Mouse (Mus musculus) CD8-positive naive resting alpha-beta T cell, adult 57 days (primary cell): ENCODE data around the gene Gm8374. TPM values are rescaled to one million over a fixed set of nuclear protein-coding genes. Genes with fewer than 3 reads are reported as not detected.

Source experiments
- total RNA-seq: library from RNA; stranded (reverse); gene quantifications from one replicate; pipeline ENCODE4 v1.2.4, GENCODE M21; 2023

Gm8374 gene
- not detected for total RNA-seq

DNA sequence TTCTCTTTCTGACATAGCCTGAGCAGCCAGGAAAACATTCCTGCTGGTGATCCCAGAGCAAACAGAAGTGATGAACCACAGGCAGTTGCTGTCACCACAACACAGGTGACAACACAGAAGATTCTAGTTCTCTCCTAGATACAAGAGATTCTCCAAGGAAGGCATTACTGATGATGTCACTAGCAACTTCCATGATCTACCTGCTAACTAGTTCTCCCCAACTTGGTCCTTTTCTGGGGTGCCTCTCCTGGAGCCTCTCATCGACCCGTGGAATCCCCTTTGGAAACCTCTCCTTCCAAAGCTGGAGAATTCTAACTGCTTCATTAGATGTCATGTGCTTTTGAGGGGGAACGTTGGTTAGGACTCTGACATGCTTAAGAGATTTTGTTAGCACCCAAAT lies at the start of gene Gm8374:
TSS of gene Gm8374 (minus strand) at position 101 of the 400 bp plus-strand sequence.

DNA sequence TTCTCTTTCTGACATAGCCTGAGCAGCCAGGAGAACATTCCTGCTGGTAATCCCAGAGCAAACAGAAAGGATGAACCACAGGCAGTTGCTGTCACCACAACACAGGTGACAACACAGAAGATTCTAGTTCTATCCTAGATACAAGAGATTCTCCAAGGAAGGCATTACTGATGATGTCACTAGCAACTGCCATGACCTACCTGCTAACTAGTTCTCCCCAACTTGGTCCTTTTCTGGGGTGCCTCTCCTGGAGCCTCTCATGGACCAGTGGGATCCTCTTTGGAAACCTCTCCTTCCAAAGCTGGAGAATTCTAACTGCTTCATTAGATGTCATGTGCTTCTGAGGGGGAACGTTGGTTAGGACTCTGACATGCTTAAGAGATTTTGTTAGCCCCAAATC lies 32.6 kb downstream of the Gm8374 start, which contains the start of gene Gm5797:
TSS of gene Gm5797 (minus strand) at position 101 of the 400 bp plus-strand sequence.

DNA sequence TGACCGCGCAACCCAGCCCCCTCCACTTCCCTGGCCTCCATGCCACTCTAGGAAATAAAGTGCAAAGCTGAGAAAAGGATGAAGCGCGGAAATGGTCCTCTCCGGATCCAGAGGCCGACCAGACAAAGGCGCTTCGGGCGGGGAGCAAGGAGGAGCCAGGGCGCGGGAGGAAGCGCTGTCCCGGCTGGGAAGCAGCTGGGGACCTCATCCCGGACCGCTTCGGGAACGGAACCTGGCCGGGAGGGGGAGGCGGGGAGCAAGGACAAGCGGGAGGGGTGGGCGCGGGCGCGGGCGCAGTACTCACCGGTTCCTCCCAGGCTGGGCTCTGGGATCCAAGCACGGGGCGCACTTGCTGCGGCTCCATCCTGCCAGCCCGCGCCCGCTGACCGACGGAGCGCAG lies 50.3 kb downstream of the Gm8374 start, which contains the start of gene Gm3739:
TSS of gene Gm3739 (minus strand) at position 389 of the 400 bp plus-strand sequence.

Other genes with a start within 250 kb of the Gm8374 start
- not detected for gene Gm6676, start 239.7 kb downstream of the Gm8374 start, total RNA-seq
- gene Gm3512, start 190.6 kb downstream of the Gm8374 start, total RNA-seq: not detected
- gene Gm16434, start 170.6 kb downstream of the Gm8374 start, total RNA-seq: not detected
- gene Gm3727, start 100.4 kb downstream of the Gm8374 start, total RNA-seq: not detected
- 0.37 TPM for gene Gm3739, start 50.1 kb downstream of the Gm8374 start, total RNA-seq
- not detected for gene Gm5797, start 32.7 kb downstream of the Gm8374 start, total RNA-seq
- not detected for gene Gm3755, start 85.8 kb upstream of the Gm8374 start, total RNA-seq
- not detected for gene Gm3752, start 118.6 kb upstream of the Gm8374 start, total RNA-seq
- gene Gm3558, start 203.4 kb upstream of the Gm8374 start, total RNA-seq: not detected
- not detected for gene Gm10338, start 230.5 kb upstream of the Gm8374 start, total RNA-seq